Mouse (Mus musculus) myocyte (in vitro differentiated cells): ENCODE measurements at regions not wholly inside any gene's neighbourhood (a gene's known extent, or its start where the extent isn't known, plus 50 kb on each side); places are given as distances from the start of the nearest gene placed in this dataset.

ENCODE experiments used
- H3K27me3 ChIP-seq: one replicate; pipeline ENCODE4 v1.6.1; 2011; ENCODE audit not compliant: control insufficient read depth, insufficient read depth, insufficient read length
- H3K36me3 ChIP-seq: one replicate; pipeline ENCODE4 v1.6.1; 2011; ENCODE audit not compliant: control insufficient read depth, insufficient read depth
- H3K4me2 ChIP-seq: one replicate; pipeline ENCODE4 v1.6.1; 2011; ENCODE audit warnings: low read depth, control low read depth
- H3K4me3 ChIP-seq: one replicate; pipeline ENCODE4 v1.5.1; 2011; ENCODE audit warnings: mild to moderate bottlenecking, control low read depth, moderate library complexity
- H3K79me2 ChIP-seq: one replicate; pipeline ENCODE4 v1.6.1; 2011; ENCODE audit not compliant: control insufficient read depth, insufficient read depth
- H3ac ChIP-seq: one replicate; pipeline ENCODE4 v1.6.1; 2011; ENCODE audit not compliant: control insufficient read depth, insufficient read length
- CEBPB ChIP-seq: IDR thresholded peaks from 2 replicates; pipeline ENCODE4 v1.6.1; 2011; ENCODE audit warnings: mild to moderate bottlenecking, moderate library complexity; ENCODE audit not compliant: poor library complexity, insufficient read depth, severe bottlenecking
- MYOD1 ChIP-seq, 3 experiments: IDR thresholded peaks; one replicate each; pipeline ENCODE4 v1.6.1; 2011; ENCODE audit warnings: control low read depth in 2 of 3, low read depth in 2 of 3, mild to moderate bottlenecking in 2 of 3, moderate library complexity in 1 of 3; ENCODE audit not compliant: insufficient read length in 2 of 3, control insufficient read depth in 1 of 3
- MYOG ChIP-seq, 3 experiments: IDR thresholded peaks; one replicate each; pipeline ENCODE4 v1.6.1; 2011; ENCODE audit warnings: control low read depth in 2 of 3, low read depth in 2 of 3, mild to moderate bottlenecking in 2 of 3; ENCODE audit not compliant: insufficient read length in 2 of 3, control insufficient read depth in 1 of 3, insufficient read depth in 1 of 3
- REST ChIP-seq: IDR thresholded peaks from one replicate; pipeline ENCODE4 v1.6.1; 2011; ENCODE audit warnings: mild to moderate bottlenecking, control low read depth, moderate library complexity; ENCODE audit not compliant: insufficient read depth, insufficient read length
- TCF12 ChIP-seq: IDR thresholded peaks from one replicate; pipeline ENCODE4 v1.6.1; 2011; ENCODE audit warnings: mild to moderate bottlenecking, control low read depth; ENCODE audit not compliant: poor library complexity, insufficient read depth, severe bottlenecking
- TCF3 ChIP-seq: IDR thresholded peaks from one replicate; pipeline ENCODE4 v1.6.1; 2011; ENCODE audit warnings: low read depth, control low read depth; ENCODE audit not compliant: insufficient read length

GRCm38 (mm10) chr11:82508564-82508963 is 119.9 kb downstream of the Tmem132e start:
- TF ChIP-seq REST (no peak), TCF3 (no peak), TCF12 (no peak), MYOG (IDR thresholded peaks at IDR 0.05; ENCODE audit: control insufficient read depth in 1 of 3, insufficient read depth in 1 of 3, insufficient read length in 2 of 3, low read depth in 2 of 3) (no peak), MYOD1 (IDR thresholded peaks at IDR 0.05; ENCODE audit: control insufficient read depth in 1 of 3, insufficient read length in 2 of 3, low read depth in 2 of 3) (no peak), CEBPB (no peak)
- Histone ChIP-seq H3ac (no peak overlapping the region), H3K4me2 (no peak overlapping the region), H3K27me3 (no peaks in the 10 kb centered on the region), H3K79me2 (no peaks in the 10 kb centered on the region), H3K36me3 (no peaks in the 10 kb centered on the region), H3K4me3 (no peak overlapping the region)
